Mouse (Mus musculus) G1E (cell line): Measurements from ENCODE around the gene Cmip.

Experiments
- CTCF ChIP-seq: IDR thresholded peaks from 2 replicates; pipeline ENCODE4 v1.5.1; 2012; ENCODE audit warnings: low read depth, low read length, inconsistent platforms, mixed read lengths
- GATA1 ChIP-seq: IDR thresholded peaks from 2 replicates; pipeline ENCODE4 v1.6.1; 2012; ENCODE audit warnings: borderline replicate concordance, low read length, inconsistent platforms, mixed read lengths
- TAL1 ChIP-seq: conservative IDR thresholded peaks from 2 replicates; pipeline ENCODE4 v1.6.1; 2012; ENCODE audit warnings: low read depth, low read length, inconsistent platforms, mixed read lengths

DNA sequence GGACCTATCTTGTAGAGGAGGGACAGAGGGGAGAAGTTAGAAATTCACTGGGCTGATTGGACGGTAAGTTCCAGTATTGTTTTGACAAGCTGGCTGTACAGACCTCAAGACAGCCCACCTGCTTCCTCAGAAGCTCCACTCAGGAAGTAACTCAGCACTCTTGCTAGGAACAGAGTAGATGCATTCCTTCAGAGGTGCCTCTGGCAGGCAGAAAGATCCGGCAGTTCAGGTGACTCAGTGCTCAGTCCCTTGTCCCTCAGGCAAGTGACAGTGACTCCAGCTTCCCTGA lies 105.5 kb downstream of the Cmip start:
- no peak for TF ChIP-seq TAL1
- no peak for TF ChIP-seq GATA1
- TF ChIP-seq CTCF = no peak
